Mouse (Mus musculus) embryonic facial prominence, embryonic 15.5 days (tissue): ENCODE data around the gene Krt33a. TPM values are rescaled to one million over a fixed set of nuclear protein-coding genes. Genes with fewer than 3 reads are reported as not detected.

ENCODE experiments used
- ATAC-seq: fragments of 200-750 bp; cut with Nextera tagmentation; 2 replicates; pipeline ENCODE4 v1.8.0; 2017; ENCODE audit warnings: low read depth, moderate TSS enrichment; ENCODE audit not compliant: insufficient number of reproducible peaks, low FRiP score, low TSS enrichment
- H3K27ac ChIP-seq: fragments of 300-500 bp; sonication (generic); replicated peaks from 2 replicates; pipeline ENCODE4 v1.5.1; 2015; ENCODE audit warnings: mild to moderate bottlenecking, inconsistent platforms
- H3K27me3 ChIP-seq: fragments of 300-500 bp; sonication (generic); 2 replicates; pipeline ENCODE4 v1.6.1; 2015; ENCODE audit warnings: inconsistent platforms
- H3K36me3 ChIP-seq: fragments of 300-500 bp; sonication (generic); 2 replicates; pipeline ENCODE4 v1.6.1; 2015; ENCODE audit warnings: mild to moderate bottlenecking, inconsistent platforms
- H3K4me1 ChIP-seq: fragments of 300-500 bp; sonication (generic); 2 replicates; pipeline ENCODE4 v1.6.1; 2015; ENCODE audit warnings: inconsistent platforms
- H3K4me2 ChIP-seq: fragments of 300-500 bp; sonication (generic); replicated peaks from 2 replicates; pipeline ENCODE4 v1.6.1; 2015; ENCODE audit warnings: mild to moderate bottlenecking, inconsistent platforms
- H3K4me3 ChIP-seq: fragments of 300-500 bp; sonication (generic); replicated peaks from 2 replicates; pipeline ENCODE4 v1.5.1; 2015; ENCODE audit warnings: mild to moderate bottlenecking, inconsistent platforms
- H3K9ac ChIP-seq: fragments of 300-500 bp; sonication (generic); 2 replicates; pipeline ENCODE4 v1.6.1; 2015; ENCODE audit warnings: inconsistent platforms
- H3K9me3 ChIP-seq: fragments of 300-500 bp; sonication (generic); replicated peaks from 2 replicates; pipeline ENCODE4 v1.6.1; 2016; ENCODE audit warnings: inconsistent platforms
- WGBS: fragments of 180-500 bp; shearing (Covaris S2); methylation state at CpG from one replicate; pipeline ENCODE4 v1.1.7; 2015; 5-methylcytosine and 5-hydroxymethylcytosine counted together
- polyA plus RNA-seq: library from polyadenylated mRNA; unstranded; fragments of >200 nt; fragmentation: Nextera tagmentation; extraction: Ambion mirVana; gene quantifications from 2 replicates; pipeline ENCODE4 v1.2.1, GENCODE M21; 2015

Gene Krt33a
- polyA plus RNA-seq, 1 experiment from 2014 or later = 6.0 TPM

DNA sequence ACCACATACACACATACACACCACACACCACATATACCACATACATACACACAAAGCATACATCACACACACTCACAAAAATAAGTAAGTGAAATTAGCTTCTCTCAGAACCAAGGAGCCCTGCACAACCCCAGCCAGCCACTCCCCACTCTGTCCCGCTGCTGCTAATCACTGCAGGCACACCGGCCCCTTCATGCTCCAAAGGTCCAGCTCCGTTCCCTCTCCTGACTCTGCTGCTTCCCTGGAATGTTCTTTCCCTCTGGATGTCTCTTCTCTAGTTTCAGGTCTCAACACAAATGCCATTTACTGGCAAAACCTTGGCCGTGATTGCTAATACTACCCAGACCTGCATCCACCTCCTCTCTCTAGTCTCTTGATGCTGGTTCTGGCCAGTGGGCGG lies 5.3 kb downstream of the Krt33a start:
- 80% methylated on average over 5 of the region's 5 CpGs for WGBS
- no peaks in the 10 kb centered on the region for H3K4me1 ChIP-seq
- ATAC-seq = no peak
- no peak overlapping the region for H3K9ac ChIP-seq
- no peak overlapping the region for H3K4me2 ChIP-seq
- no peaks in the 10 kb centered on the region for H3K9me3 ChIP-seq
- no peaks in the 10 kb centered on the region for H3K36me3 ChIP-seq
- no peak overlapping the region for H3K27ac ChIP-seq
- no peaks in the 10 kb centered on the region for H3K27me3 ChIP-seq
- no peak overlapping the region for H3K4me3 ChIP-seq

DNA sequence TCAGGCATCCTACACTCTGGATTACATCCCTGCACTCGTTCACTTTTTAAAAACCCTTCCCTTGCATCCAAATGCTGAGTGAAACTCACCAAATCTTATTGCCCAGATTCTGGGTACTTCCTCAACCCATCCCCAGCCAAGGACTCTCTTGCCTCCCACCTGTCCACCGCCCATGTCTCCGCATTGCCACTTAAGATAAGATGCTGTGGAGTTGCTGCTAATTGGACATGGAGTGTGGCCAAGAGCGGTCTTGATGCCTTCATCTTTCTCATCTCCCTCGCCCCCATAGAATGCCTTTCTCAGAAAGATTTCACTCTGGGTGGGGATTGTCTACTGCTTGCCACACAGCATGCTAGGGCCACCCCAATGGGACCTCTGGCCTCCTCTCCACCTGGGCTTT lies 7.7 kb downstream of the Krt33a start:
- Histone ChIP-seq H3K27me3 (no peaks in the 10 kb centered on the region), H3K4me2 (no peak overlapping the region), H3K9ac (no peak overlapping the region), H3K36me3 (no peaks in the 10 kb centered on the region), H3K4me1 (no peaks in the 10 kb centered on the region), H3K4me3 (no peak overlapping the region), H3K9me3 (no peaks in the 10 kb centered on the region), H3K27ac (no peak overlapping the region)
- WGBS = 84% methylated on average over 5 of the region's 5 CpGs
- ATAC-seq = no peak

DNA sequence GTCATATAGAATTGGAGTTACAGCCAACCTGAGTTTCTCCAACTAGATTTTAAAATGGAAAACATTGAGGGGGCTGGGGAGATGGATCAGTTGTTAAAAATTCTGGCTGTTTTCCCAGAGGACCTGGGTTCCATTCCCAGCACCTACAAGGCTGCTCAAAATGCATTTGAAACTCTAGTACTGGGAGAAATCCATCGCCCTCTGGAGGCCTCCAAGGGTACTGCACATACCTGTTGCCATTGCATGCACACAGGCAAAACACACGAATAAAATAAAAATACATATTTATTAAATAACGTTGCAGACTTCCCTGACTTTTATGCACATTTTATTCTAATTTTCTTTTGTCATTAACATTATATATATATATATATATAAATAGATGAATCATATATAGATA lies 9.4 kb downstream of the Krt33a start:
- no peak overlapping the region for H3K9ac ChIP-seq
- H3K4me1 ChIP-seq = no peaks in the 10 kb centered on the region
- H3K27me3 ChIP-seq = no peaks in the 10 kb centered on the region
- H3K4me2 ChIP-seq = no peak overlapping the region
- WGBS = 58% methylated on average over 3 of the region's 3 CpGs
- no peak overlapping the region for H3K4me3 ChIP-seq
- no peaks in the 10 kb centered on the region for H3K36me3 ChIP-seq
- no peak overlapping the region for H3K27ac ChIP-seq
- no peak for ATAC-seq
- no peaks in the 10 kb centered on the region for H3K9me3 ChIP-seq

DNA sequence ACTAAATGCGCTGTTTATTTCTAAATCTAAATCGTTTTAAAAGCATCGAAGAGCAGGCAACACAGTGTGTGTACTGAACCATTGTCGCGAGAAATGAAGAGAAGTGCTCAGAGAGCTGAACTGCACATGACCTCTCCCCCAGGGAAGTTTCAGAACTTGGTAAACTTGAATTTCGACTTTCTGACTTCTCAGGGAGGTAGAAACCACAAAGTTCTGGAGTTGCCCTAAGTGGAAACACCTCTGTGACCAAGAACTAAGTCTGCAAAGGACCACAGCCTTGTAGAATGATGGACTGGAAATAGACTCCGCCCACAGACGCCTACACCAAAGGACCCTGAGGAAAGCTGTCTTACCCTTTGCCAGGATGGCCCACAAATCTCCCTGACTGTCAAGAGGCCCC lies 10.1 kb downstream of the Krt33a start:
- 70% methylated on average over 8 of the region's 8 CpGs for WGBS
- ATAC-seq = no peak
- no peak overlapping the region for H3K27ac ChIP-seq

DNA sequence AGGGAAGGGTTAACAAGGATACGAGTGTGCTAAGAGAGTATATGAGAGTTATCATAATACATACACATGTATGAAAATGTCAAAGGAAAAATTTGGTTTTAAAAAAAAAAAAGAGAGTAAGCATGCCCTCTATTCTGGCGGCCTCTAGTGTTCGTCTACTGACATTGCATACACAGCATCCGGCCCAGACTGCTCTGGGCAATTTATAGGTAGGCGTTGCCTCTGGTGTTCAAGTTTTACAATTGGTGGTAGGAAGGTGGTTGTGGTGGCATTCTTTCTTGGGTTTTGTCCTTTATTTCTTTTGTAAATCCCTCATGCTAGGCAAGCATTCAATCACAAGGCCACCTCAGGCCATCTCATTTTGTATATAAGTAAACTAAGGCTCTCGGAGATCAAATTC lies 11.2 kb downstream of the Krt33a start:
- Histone ChIP-seq H3K4me2 (no peak overlapping the region), H3K27me3 (no peaks in the 10 kb centered on the region), H3K9ac (no peak overlapping the region), H3K36me3 (no peaks in the 10 kb centered on the region), H3K9me3 (no peaks in the 10 kb centered on the region), H3K27ac (no peak overlapping the region), H3K4me1 (no peaks in the 10 kb centered on the region), H3K4me3 (no peak overlapping the region)
- WGBS = 18% methylated on average over 6 of the region's 6 CpGs
- ATAC-seq = no peak

More for the DNA sequence above, 10.1 kb downstream of the Krt33a start:
- H3K4me2 ChIP-seq = no peak overlapping the region
- H3K9me3 ChIP-seq = no peaks in the 10 kb centered on the region
- H3K9ac ChIP-seq = no peak overlapping the region
- no peaks in the 10 kb centered on the region for H3K36me3 ChIP-seq
- H3K4me1 ChIP-seq = no peaks in the 10 kb centered on the region
- H3K4me3 ChIP-seq = no peak overlapping the region
- H3K27me3 ChIP-seq = no peaks in the 10 kb centered on the region

DNA sequence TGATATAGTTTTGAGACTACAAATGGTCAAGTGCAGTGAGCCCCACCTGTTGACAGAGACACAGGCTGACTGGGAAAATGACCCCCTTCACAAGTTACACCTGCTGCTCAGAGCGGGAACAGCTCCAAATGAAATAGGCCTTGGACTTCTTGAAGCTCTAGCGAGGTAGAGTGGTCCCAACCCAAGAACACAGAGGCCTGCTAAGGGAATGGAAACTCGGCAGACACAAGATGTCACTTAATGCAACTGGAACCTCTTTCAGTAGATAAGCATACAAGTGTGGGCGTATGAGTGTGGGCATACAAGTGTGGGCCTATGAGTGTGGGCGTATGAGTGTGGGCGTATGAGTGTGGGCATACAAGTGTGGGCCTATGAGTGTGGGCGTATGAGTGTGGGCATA lies 16.9 kb downstream of the Krt33a start:
- no peak overlapping the region for H3K27ac ChIP-seq
- H3K4me2 ChIP-seq = no peak overlapping the region
- H3K4me1 ChIP-seq = no peaks in the 10 kb centered on the region
- H3K9ac ChIP-seq = no peak overlapping the region
- no peaks in the 10 kb centered on the region for H3K36me3 ChIP-seq
- H3K9me3 ChIP-seq = no peaks in the 10 kb centered on the region
- WGBS = 89% methylated on average over 7 of the region's 7 CpGs
- peaks cover 5% of the 10 kb centered on the region; the same call in 1 of the 2 replicates for H3K27me3 ChIP-seq
- peak; percentile 39; the same call in 1 of the 2 replicates for ATAC-seq
- no peak overlapping the region for H3K4me3 ChIP-seq

DNA sequence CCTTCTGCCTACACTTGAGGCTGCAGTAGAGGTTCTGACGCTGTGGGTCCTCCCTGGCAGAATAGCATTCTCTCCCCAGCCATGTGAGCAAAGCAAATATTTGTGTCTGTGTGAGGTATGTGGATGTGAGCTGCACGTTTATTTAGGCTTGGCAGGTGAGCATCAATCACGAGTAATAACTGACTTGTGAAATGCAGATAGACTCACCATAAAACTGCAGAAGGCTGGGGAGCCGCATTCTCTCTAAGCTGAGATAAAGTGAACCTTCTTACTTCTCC lies 21.7 kb downstream of the Krt33a start:
- WGBS = 54% methylated on average over 4 of the region's 4 CpGs
- Histone ChIP-seq H3K27me3 (peaks cover 19% of the 10 kb centered on the region), H3K27ac (no peak overlapping the region), H3K9me3 (no peaks in the 10 kb centered on the region), H3K4me2 (no peak overlapping the region), H3K4me3 (no peak overlapping the region), H3K4me1 (no peaks in the 10 kb centered on the region), H3K36me3 (no peaks in the 10 kb centered on the region), H3K9ac (no peak overlapping the region)
- no peak for ATAC-seq

DNA sequence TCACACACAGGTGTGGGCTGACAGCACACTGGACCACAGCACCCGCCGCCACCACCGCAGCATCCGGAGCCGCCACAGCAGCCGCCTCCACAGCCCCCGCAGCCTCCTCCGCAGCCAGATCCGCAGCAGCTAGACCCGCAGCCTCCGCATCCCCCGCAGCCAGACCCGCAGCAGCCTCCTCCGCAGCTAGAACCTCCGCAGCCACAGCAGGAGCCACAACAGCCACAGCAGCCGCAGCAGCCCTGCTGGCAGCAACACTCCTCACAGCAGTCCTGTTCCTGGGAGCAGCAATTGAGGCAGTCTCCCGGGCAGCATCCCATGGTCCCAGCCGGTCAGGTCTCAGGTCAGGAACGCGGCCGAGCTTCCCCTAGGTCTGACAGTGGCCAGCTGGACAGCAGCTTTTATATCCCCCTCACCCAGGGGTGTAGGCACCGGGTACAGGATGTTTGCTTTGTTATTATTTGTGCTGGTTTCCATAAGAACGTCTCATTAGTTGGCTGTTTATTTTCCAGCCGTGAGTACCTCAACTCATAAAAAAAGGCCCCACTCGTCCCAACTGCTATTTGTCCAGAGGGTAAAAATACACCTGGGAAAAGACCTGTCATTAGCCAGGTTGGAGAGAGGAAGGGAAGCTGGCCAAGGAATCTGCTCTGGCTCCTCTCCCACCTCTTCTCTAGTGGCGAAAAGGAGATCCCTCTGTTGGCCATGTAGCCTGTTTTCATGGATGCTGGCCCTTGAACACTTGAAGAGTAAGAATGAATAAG lies 22.2 kb downstream of the Krt33a start, which contains the start of gene Krtap17-1:
Gene Krtap17-1 (minus strand): TSS at position 375 of the 764 bp plus-strand sequence.
- Histone ChIP-seq H3K9me3 (no peaks in the 10 kb centered on the region), H3K4me2 (no peak within 1 kb of the TSS), H3K4me3 (no peak within 1 kb of the TSS), H3K27ac (no peak within 1 kb of the TSS), H3K4me1 (no peaks in the 10 kb centered on the region), H3K9ac (no peak within 1 kb of the TSS), H3K36me3 (no peaks in the 10 kb centered on the region), H3K27me3 (peaks cover 19% of the 10 kb centered on the region)
- WGBS = 24% methylated on average over 26 of the region's 26 CpGs
- ATAC-seq = no peak

DNA sequence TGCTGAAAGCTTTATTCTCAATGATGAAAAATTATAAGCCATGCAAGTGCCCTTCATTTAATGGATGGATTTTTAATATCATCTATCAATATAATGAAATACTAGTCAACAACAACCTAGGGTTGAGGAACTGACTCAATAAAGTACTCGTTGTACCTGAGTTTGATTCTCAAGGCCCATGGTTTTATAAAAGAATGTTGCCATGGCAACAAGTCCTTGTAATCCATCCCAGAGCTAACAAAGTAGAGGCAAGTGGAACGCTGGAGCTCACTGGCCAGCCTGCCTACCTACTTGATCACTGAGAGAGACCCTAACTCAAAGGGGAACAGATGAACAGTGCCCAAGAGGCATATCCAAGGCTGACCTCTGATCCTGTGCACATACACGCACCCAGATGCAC lies 25.4 kb downstream of the Krt33a start:
- H3K9me3 ChIP-seq = no peaks in the 10 kb centered on the region
- no peak for ATAC-seq
- H3K9ac ChIP-seq = no peak overlapping the region
- peaks cover 19% of the 10 kb centered on the region for H3K27me3 ChIP-seq
- H3K27ac ChIP-seq = no peak overlapping the region
- no peaks in the 10 kb centered on the region for H3K4me1 ChIP-seq
- 78% methylated on average over 3 of the region's 3 CpGs for WGBS
- no peaks in the 10 kb centered on the region for H3K36me3 ChIP-seq
- no peak overlapping the region for H3K4me3 ChIP-seq
- H3K4me2 ChIP-seq = no peak overlapping the region

DNA sequence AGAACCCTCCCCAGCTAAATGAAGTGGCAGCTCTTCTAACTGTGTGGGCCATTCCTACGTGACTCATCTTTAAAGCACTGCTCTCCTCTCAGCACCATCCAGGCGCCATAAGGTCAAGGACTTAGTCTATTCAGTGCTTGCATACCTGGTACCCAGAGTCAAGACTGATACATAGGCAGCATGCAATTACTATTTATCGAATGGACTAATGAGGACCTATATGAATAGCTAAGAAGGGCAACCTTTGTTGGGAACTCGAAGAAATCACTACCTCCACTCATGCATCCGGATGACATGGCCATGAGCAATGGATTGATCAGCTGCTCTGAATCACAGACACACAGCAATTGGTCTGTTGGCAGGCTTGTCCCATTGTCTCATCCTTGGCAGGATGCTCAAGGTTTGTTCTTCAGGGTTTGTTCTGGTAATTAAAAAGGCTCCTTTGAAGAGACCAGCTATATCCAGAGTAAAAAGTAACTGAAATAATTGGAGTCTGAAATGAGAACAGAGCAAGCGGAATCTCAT lies 26.1 kb downstream of the Krt33a start:
- H3K4me2 ChIP-seq = no peak overlapping the region
- H3K9ac ChIP-seq = no peak overlapping the region
- H3K27me3 ChIP-seq = peaks cover 19% of the 10 kb centered on the region
- no peaks in the 10 kb centered on the region for H3K9me3 ChIP-seq
- 85% methylated on average over 6 of the region's 6 CpGs for WGBS
- no peaks in the 10 kb centered on the region for H3K4me1 ChIP-seq
- no peak overlapping the region for H3K27ac ChIP-seq
- no peak for ATAC-seq
- H3K4me3 ChIP-seq = no peak overlapping the region
- H3K36me3 ChIP-seq = no peaks in the 10 kb centered on the region

DNA sequence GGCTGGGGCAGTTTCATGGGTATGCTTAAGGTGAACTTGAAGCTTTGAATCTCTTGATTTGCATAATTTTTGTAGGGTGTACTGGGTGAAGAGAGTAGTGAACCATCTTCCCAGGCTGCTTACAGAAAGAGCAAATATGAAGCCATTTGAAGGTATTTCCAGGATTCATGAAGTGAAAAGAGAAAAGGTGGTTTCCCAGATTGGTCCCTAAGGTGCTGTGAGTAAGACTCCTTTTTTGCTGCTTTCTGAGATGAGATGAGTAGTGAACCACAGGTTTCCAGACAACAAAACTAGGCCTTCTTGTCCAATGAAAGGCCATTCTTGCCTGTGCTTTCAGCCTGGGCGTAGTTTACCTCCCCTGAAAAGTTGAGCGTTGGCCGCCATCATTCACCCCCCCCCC lies 27.5 kb downstream of the Krt33a start:
- peaks cover 8% of the 10 kb centered on the region for H3K27me3 ChIP-seq
- no peak overlapping the region for H3K27ac ChIP-seq
- 89% methylated on average over 3 of the region's 3 CpGs for WGBS
- H3K9ac ChIP-seq = no peak overlapping the region
- H3K4me2 ChIP-seq = no peak overlapping the region
- no peaks in the 10 kb centered on the region for H3K36me3 ChIP-seq
- no peaks in the 10 kb centered on the region for H3K4me1 ChIP-seq
- no peaks in the 10 kb centered on the region for H3K9me3 ChIP-seq
- no peak overlapping the region for H3K4me3 ChIP-seq
- no peak for ATAC-seq

DNA sequence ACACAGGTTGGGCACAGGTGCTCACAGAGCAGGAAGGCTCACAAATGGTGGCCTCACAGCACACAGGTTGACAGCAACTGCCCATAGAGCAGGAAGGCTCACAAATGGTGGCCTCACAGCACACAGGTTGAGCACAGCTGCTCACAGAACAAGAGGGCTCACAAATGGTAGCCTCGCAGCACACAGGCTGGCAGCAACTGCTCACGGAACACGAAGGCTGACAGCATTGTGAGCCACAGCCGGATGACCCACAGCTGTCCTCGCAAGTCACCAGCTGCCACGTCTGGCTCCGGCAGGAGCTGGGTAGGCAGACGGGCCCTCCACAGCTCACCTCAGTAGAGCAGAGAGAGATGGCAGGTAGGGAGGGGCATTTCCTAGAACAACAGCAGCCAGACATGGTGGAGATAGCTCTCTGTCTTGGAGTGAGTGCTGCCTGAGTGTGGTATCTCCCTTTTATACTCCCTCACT lies 29.8 kb downstream of the Krt33a start, which contains the start of gene Krtap16-1:
Gene Krtap16-1 (minus strand): TSS at position 418 of the 468 bp plus-strand sequence.
- H3K9ac ChIP-seq = no peak within 1 kb of the TSS
- WGBS = 79% methylated on average over 8 of the region's 8 CpGs

More for the DNA sequence above, 29.8 kb downstream of the Krt33a start, which contains the start of gene Krtap16-1:
- no peaks in the 10 kb centered on the region for H3K36me3 ChIP-seq
- no peaks in the 10 kb centered on the region; the same call in 1 of the 2 replicates for H3K27me3 ChIP-seq
- no peaks in the 10 kb centered on the region for H3K9me3 ChIP-seq
- H3K4me3 ChIP-seq = no peak within 1 kb of the TSS
- no peak within 1 kb of the TSS for H3K4me2 ChIP-seq
- no peak within 1 kb of the TSS for H3K27ac ChIP-seq
- ATAC-seq = peak; percentile 29; the same call in 1 of the 2 replicates
- H3K4me1 ChIP-seq = no peaks in the 10 kb centered on the region
